Mouse (Mus musculus) hindbrain, embryonic 12.5 days (tissue): Measurements from ENCODE around the gene Malsu1. TPM values are rescaled to one million over a fixed set of nuclear protein-coding genes. Genes with fewer than 3 reads are reported as not detected.

Experiments
- ATAC-seq: fragments of 200-750 bp; cut with Nextera tagmentation; 2 replicates; pipeline ENCODE4 v1.8.0; 2017; ENCODE audit warnings: moderate TSS enrichment; ENCODE audit not compliant: low FRiP score
- H3K27ac ChIP-seq: fragments of 300-500 bp; sonication (generic); 2 replicates; pipeline ENCODE4 v1.5.1; 2016; ENCODE audit warnings: mild to moderate bottlenecking
- H3K27me3 ChIP-seq: fragments of 300-500 bp; sonication (generic); 2 replicates; pipeline ENCODE4 v1.6.1; 2016; ENCODE audit warnings: mild to moderate bottlenecking
- H3K36me3 ChIP-seq: fragments of 300-500 bp; sonication (generic); 2 replicates; pipeline ENCODE4 v1.6.1; 2016; ENCODE audit warnings: mild to moderate bottlenecking
- H3K4me1 ChIP-seq: fragments of 300-500 bp; sonication (generic); 2 replicates; pipeline ENCODE4 v1.6.1; 2016
- H3K4me2 ChIP-seq: fragments of 300-500 bp; sonication (generic); replicated peaks from 2 replicates; pipeline ENCODE4 v1.6.1; 2016; ENCODE audit warnings: mild to moderate bottlenecking
- H3K4me3 ChIP-seq: fragments of 300-500 bp; sonication (generic); 2 replicates; pipeline ENCODE4 v1.5.1; 2016; ENCODE audit warnings: mild to moderate bottlenecking
- H3K9ac ChIP-seq: fragments of 300-500 bp; sonication (generic); 2 replicates; pipeline ENCODE4 v1.6.1; 2016; ENCODE audit warnings: mild to moderate bottlenecking, moderate library complexity
- H3K9me3 ChIP-seq: fragments of 300-500 bp; sonication (generic); replicated peaks from 2 replicates; pipeline ENCODE4 v1.6.1; 2016; ENCODE audit warnings: mild to moderate bottlenecking
- WGBS: fragments of 180-500 bp; shearing (Covaris S2); methylation state at CpG from one replicate; pipeline ENCODE4 v1.1.7; 2016; 5-methylcytosine and 5-hydroxymethylcytosine counted together
- polyA plus RNA-seq: library from polyadenylated mRNA; unstranded; fragments of >200 nt; fragmentation: Nextera tagmentation; extraction: Ambion mirVana; gene quantifications from 2 replicates; pipeline ENCODE4 v1.2.1, GENCODE M21; 2016

Malsu1 gene
- polyA plus RNA-seq, 1 experiment from 2014 or later: 67.7 TPM

DNA sequence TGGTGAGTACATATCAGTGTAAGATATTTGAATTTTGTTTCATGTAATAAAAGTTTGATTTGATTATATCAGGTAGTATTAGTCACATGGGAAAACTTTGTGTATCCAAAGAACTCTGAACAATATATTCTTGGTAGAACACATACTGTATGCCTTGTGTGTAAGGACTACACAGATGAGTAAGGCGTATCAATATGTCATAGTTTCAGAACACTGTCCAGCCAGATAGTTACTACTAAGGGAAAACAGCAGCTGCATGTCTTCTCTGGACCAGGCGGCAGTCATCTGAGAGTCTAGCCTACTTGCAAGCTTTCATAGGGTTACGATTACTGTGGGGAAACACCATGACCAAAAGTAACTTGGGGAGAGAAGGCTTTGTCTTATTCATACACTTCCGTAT is 9.4 kb downstream of the Malsu1 start:
- Histone ChIP-seq H3K9me3 (no peaks in the 10 kb centered on the region), H3K27ac (no peak overlapping the region), H3K27me3 (no peaks in the 10 kb centered on the region), H3K9ac (no peak overlapping the region), H3K4me1 (no peaks in the 10 kb centered on the region), H3K4me3 (no peak overlapping the region), H3K36me3 (peaks cover 42% of the 10 kb centered on the region), H3K4me2 (no peak overlapping the region)
- ATAC-seq: no peak
- 92% methylated on average over 4 of the region's 4 CpGs for WGBS

DNA sequence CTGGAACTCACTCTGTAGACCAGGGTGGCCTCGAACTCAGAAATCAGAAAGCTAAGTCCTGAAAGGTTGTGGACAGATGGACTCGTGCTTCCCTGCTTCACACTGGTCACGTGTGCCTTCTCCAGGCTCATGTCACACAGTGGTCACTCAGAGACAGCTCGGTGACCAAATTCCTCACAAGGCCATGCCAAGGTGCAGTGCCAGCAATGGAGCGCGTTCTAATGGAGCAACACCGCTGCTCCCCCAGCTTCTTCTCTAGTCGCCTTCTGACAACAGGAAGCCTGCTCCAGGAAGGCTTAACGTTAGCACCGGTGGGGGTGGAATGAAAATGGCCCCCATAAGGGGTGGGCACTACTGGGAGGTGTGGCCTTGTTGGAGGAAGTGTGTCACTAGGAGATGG is 21.4 kb downstream of the Malsu1 start:
- Histone ChIP-seq H3K36me3 (peaks cover 73% of the 10 kb centered on the region), H3K9me3 (no peaks in the 10 kb centered on the region)
- ATAC-seq: no peak

DNA sequence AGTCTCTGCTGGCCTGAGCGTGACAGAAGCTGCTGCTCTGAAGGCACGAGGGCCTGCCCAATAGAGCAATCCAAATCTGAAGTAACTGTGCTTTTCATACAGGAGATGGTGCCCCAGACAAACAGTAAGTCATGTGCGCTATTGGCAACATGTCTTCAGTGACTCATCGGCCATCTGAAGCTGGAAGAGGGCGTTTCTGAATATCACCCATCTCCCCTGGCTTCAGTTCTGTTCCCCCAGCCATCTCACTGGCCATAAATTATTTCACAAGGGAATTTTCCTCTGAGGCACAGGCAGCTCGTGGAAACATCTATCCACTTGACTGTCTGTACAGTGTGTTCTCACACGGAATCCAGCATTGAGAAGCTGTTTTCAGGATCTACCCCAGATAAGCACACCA is 22.8 kb downstream of the Malsu1 start:
- Histone ChIP-seq H3K9me3 (no peaks in the 10 kb centered on the region), H3K36me3 (peaks cover 59% of the 10 kb centered on the region), H3K4me2 (no peak overlapping the region), H3K4me3 (no peak overlapping the region), H3K27ac (no peak overlapping the region), H3K27me3 (no peaks in the 10 kb centered on the region), H3K9ac (no peak overlapping the region), H3K4me1 (no peaks in the 10 kb centered on the region)
- ATAC-seq: no peak
- WGBS: 92% methylated on average over 7 of the region's 7 CpGs

More for the DNA sequence above, 21.4 kb downstream of the Malsu1 start:
- no peak overlapping the region for H3K4me3 ChIP-seq
- H3K27me3 ChIP-seq: no peaks in the 10 kb centered on the region
- H3K4me1 ChIP-seq: no peaks in the 10 kb centered on the region
- 90% methylated on average over 10 of the region's 10 CpGs for WGBS
- H3K27ac ChIP-seq: no peak overlapping the region
- H3K9ac ChIP-seq: no peak overlapping the region
- H3K4me2 ChIP-seq: no peak overlapping the region

DNA sequence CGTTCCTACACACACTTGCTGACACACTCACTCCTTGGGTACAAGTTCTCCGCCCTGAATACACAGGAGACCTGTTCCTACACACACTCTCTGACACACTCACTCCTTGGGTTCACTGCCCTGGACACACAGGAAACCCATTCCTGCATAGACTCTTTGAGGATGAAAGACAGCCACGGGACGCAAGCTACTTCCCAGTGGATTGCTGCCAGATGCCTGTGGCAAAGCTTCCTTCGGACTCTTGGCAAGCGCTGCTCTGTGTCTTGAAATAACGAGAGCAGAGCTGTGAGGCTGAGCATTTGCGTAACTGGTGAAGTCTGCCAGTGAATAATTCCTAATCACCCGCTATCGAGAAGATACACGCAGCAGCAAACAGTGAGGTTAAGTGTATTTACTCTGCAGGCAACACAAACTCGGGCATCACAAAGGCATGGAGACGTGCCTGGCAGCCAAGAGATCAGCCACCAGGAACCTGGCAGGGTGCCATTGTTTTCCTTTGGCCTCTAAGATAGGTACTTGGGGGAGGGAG is 23.4 kb downstream of the Malsu1 start:
- H3K4me2 ChIP-seq: no peak overlapping the region
- H3K27ac ChIP-seq: peak overlapping the region; percentile 30; the same call in 1 of the 2 replicates
- no peaks in the 10 kb centered on the region for H3K27me3 ChIP-seq
- WGBS: 64% methylated on average over 13 of the region's 13 CpGs
- H3K4me1 ChIP-seq: no peaks in the 10 kb centered on the region
- no peaks in the 10 kb centered on the region for H3K9me3 ChIP-seq
- ATAC-seq: no peak
- peaks cover 53% of the 10 kb centered on the region for H3K36me3 ChIP-seq
- H3K4me3 ChIP-seq: no peak overlapping the region
- no peak overlapping the region for H3K9ac ChIP-seq

DNA sequence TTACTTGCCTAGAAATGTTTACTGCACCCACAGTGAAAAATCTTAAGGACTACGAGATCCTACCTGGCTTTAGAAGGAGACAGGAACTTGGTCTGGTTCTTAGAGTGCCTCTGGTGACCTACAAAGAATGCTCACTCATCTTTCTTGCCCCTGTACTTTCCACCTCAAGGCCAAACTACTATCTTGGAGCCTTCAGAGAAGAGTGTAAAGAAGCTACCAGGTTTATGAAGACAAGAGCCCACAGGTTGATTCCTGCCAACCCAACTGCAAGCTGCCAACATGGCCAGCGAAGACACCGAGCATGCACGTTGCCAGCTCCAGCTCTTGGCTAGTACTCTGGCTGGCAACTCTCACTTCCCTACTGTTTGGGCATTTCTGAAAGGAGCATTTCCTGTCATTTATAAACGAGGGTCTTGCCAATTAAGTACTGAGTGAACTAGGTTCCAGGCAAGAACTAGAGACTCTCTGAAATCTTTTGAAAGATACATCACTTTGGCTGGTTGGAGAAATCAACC is 24.1 kb downstream of the Malsu1 start:
- no peak overlapping the region for H3K27ac ChIP-seq
- H3K9me3 ChIP-seq: no peaks in the 10 kb centered on the region
- H3K4me3 ChIP-seq: no peak overlapping the region
- no peak overlapping the region for H3K9ac ChIP-seq
- H3K4me2 ChIP-seq: no peak overlapping the region
- H3K27me3 ChIP-seq: no peaks in the 10 kb centered on the region
- H3K36me3 ChIP-seq: peaks cover 53% of the 10 kb centered on the region
- ATAC-seq: no peak
- no peaks in the 10 kb centered on the region for H3K4me1 ChIP-seq
- 89% methylated on average over 5 of the region's 5 CpGs for WGBS

DNA sequence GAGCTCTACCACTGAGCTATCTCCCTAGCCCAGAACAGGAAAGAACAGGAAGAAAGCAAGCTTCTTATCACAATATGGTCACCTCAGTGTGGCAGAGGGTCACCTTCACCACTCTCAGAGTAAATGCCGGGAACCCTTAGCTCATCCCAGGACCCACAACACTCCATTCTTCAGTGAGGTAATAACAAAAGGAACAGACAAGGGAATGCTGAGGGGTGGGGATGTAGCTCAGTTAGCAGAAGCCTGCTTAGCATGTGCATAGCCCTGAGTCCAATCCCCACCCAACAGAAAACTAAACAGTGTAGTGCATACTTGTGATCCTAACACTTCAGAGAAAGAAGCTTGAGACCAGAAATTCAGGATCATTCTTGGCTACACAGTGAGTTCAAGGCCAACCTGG is 25.5 kb downstream of the Malsu1 start:
- no peak for ATAC-seq
- H3K36me3 ChIP-seq: peaks cover 52% of the 10 kb centered on the region

DNA sequence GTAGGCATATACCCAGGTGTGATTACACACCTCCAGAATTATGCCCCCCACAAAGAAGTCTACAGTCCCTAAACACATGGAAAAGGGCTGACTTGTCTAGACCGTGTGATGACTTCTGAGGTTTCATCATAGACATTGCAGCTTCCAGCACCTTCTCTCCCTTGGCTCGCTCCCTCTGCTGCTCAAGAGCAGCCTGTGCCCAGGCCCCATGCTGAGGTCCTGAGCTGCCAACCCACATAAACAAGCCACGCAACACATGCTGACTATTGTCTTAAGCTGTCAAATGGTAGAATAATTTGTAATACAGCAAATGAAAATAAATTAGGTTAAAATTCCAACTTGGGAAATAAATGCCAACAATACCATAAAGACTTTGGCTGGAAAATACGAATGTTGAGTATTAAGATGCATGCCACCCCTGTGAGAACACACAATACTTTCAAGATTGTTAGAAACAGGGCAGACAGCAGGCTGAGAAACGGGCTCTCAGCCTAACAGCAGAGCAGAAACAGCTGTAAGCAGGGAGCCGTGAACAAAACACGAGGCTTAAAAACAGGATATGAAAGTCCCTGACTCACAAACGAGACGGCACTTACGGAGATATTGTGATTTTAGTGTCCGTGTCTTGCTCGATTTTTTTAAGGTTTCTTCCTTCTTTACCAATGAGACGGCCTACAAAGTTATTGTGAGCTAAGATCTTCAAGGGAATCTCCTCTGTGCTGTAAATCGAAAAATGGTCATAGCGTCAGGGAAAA is 33.3 kb downstream of the Malsu1 start:
- H3K36me3 ChIP-seq: peaks cover 75% of the 10 kb centered on the region
- H3K4me3 ChIP-seq: no peak overlapping the region
- H3K4me2 ChIP-seq: no peak overlapping the region
- 92% methylated on average over 15 of the region's 15 CpGs for WGBS
- H3K9me3 ChIP-seq: no peaks in the 10 kb centered on the region
- no peaks in the 10 kb centered on the region for H3K4me1 ChIP-seq
- no peak for ATAC-seq
- no peaks in the 10 kb centered on the region for H3K27me3 ChIP-seq
- H3K27ac ChIP-seq: no peak overlapping the region
- no peak overlapping the region for H3K9ac ChIP-seq

More for the DNA sequence above, 25.5 kb downstream of the Malsu1 start:
- Histone ChIP-seq H3K4me1 (no peaks in the 10 kb centered on the region), H3K4me3 (no peak overlapping the region), H3K27me3 (no peaks in the 10 kb centered on the region), H3K4me2 (no peak overlapping the region), H3K9me3 (no peaks in the 10 kb centered on the region), H3K27ac (no peak overlapping the region), H3K9ac (no peak overlapping the region)
- WGBS: 85% methylated on average over 1 of the region's 1 CpGs

DNA sequence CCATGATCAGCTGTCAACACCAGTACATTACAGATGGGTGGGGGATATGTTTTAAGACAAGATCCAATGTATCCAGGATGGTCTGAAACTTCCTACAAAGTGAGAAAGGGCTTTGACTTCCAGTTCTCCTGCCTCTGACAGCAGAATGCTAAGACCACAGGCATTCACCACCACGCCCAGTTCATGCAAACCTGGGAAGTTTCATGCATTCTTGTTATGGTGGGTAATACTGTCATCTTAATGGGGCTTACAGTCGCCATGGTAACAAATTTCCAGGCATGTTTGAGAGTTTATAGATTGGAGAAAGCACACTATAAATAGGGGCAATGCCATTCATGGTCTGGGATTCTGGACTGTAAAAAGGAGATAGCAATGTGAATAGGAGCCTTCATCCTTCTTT is 35.6 kb downstream of the Malsu1 start:
- no peak for ATAC-seq
- Histone ChIP-seq H3K9me3 (no peaks in the 10 kb centered on the region), H3K4me3 (no peak overlapping the region), H3K9ac (no peak overlapping the region), H3K27ac (no peak overlapping the region), H3K4me1 (no peaks in the 10 kb centered on the region), H3K4me2 (no peak overlapping the region), H3K27me3 (no peaks in the 10 kb centered on the region), H3K36me3 (peaks cover 56% of the 10 kb centered on the region)
- 91% methylated on average over 2 of the region's 2 CpGs for WGBS

DNA sequence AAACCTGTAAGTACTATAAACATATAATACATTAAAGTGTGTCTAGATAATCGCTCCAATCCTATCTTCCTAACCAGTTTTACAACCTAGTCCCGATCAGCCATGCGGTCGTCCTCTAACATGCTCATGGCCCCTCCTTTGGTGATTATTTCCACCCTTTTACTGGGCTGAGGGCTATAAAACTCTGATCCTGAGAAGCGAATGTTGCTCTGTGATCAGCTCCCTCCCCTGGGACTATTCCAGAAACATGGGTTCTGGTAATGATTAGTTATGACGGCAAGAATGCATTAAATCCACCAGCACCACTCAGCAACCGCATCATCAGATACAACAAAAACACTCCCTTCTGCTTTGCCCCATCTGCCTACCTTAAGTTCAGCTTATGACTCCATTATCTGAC is 40.3 kb downstream of the Malsu1 start:
- H3K4me1 ChIP-seq: no peaks in the 10 kb centered on the region; the same call in 1 of the 2 replicates
- H3K36me3 ChIP-seq: peaks cover 33% of the 10 kb centered on the region
- 84% methylated on average over 7 of the region's 7 CpGs for WGBS
- no peaks in the 10 kb centered on the region for H3K27me3 ChIP-seq
- H3K27ac ChIP-seq: no peak overlapping the region
- H3K9me3 ChIP-seq: no peaks in the 10 kb centered on the region
- no peak for ATAC-seq
- no peak overlapping the region for H3K4me2 ChIP-seq
- H3K9ac ChIP-seq: no peak overlapping the region
- no peak overlapping the region for H3K4me3 ChIP-seq

DNA sequence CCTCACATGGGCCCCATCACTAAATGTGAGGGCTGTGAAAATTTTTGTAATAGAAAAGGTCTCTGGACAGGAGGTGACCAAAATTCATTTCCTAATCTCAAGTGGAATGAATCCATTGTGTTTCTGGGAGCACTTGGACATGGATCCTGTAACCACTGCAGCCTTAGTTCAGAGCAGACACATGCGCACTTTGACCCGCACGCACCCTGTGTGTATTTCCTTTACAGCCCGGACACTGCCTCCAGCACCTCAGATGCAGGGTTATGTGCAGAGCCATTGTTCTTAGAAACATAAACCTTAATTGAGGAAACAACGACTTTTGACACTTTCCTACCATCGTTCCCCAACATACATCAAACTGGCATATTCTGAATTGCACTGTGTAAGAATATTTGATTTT is 40.9 kb downstream of the Malsu1 start:
- Histone ChIP-seq H3K36me3 (peaks cover 30% of the 10 kb centered on the region), H3K9me3 (no peaks in the 10 kb centered on the region), H3K4me1 (no peaks in the 10 kb centered on the region; the same call in 1 of the 2 replicates), H3K27ac (no peak overlapping the region), H3K4me2 (no peak overlapping the region), H3K27me3 (no peaks in the 10 kb centered on the region), H3K4me3 (no peak overlapping the region), H3K9ac (no peak overlapping the region)
- WGBS: 88% methylated on average over 6 of the region's 6 CpGs
- no peak for ATAC-seq

DNA sequence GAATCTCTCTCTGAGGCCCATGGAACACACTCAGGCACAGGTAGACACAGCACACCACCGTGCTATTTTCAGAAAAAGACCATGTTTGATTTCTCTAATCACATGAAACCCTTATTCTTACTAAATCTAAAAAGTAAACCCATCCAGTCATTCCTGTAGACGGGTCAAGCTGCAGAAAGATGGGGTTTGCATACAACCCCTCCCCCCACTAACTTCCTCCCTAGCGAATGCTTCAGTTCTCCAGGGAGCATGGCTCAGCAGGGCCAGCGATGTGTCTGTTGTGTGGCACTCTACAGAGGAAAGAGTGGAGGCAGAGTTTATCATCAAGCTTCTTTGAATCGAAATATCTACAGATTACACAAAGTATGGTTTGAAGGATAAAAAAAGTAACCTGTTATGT is 42.0 kb downstream of the Malsu1 start:
- Histone ChIP-seq H3K27me3 (no peaks in the 10 kb centered on the region), H3K4me3 (no peak overlapping the region), H3K9ac (no peak overlapping the region), H3K9me3 (no peaks in the 10 kb centered on the region), H3K4me2 (no peak overlapping the region), H3K4me1 (no peaks in the 10 kb centered on the region; the same call in 1 of the 2 replicates), H3K27ac (no peak overlapping the region), H3K36me3 (peaks cover 27% of the 10 kb centered on the region)
- ATAC-seq: no peak
- WGBS: 75% methylated on average over 5 of the region's 5 CpGs

DNA sequence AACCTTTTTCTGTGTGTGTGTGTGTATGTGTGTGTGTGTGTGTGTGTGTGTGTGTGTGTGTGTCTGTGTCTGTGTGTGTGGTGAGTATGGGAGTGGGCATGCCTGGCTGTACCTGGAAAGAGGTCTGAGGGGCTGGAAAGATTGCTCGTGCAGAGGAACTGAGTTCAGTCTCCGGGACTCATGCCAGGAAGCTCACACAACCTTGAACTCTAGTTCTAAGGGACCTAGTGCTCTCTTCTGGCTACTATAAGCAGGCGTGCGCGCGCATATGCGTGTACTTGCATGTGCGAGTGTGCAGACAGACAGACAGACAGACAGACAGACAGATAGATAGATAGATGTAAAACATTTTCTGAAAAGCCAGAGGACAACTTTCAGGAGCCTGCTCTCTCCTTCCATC is 42.6 kb downstream of the Malsu1 start:
- no peak overlapping the region for H3K27ac ChIP-seq
- H3K4me2 ChIP-seq: no peak overlapping the region
- no peak for ATAC-seq
- no peaks in the 10 kb centered on the region for H3K9me3 ChIP-seq
- H3K4me3 ChIP-seq: no peak overlapping the region
- no peaks in the 10 kb centered on the region; the same call in 1 of the 2 replicates for H3K4me1 ChIP-seq
- no peaks in the 10 kb centered on the region for H3K27me3 ChIP-seq
- H3K36me3 ChIP-seq: peaks cover 25% of the 10 kb centered on the region
- H3K9ac ChIP-seq: no peak overlapping the region
- WGBS: 94% methylated on average over 8 of the region's 8 CpGs

DNA sequence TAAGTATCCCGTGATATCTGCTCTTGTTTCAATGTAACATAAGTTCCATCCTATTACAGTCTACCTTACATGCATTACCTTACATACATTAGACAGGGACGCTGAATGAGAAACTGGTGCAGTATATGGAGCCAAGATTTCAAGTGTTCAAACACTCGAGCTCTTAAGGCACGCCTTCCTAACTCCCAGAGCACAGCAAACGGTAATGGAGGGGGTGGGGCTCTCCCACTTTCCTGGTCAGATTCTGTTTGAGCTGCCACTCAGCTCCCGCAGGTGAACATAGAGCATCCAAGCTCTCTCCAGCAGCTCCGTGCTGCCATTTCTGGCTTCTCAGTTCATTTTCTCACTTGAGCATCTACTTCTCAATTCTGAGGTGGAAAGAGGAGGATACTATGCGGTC is 44.9 kb downstream of the Malsu1 start:
- 84% methylated on average over 8 of the region's 8 CpGs for WGBS

More for the DNA sequence above, 44.9 kb downstream of the Malsu1 start:
- no peaks in the 10 kb centered on the region for H3K9me3 ChIP-seq
- no peak for ATAC-seq
- H3K4me3 ChIP-seq: no peak overlapping the region
- H3K9ac ChIP-seq: no peak overlapping the region
- H3K4me1 ChIP-seq: no peaks in the 10 kb centered on the region; the same call in 1 of the 2 replicates
- peaks cover 37% of the 10 kb centered on the region for H3K36me3 ChIP-seq
- H3K27ac ChIP-seq: no peak overlapping the region
- H3K4me2 ChIP-seq: no peak overlapping the region
- no peaks in the 10 kb centered on the region for H3K27me3 ChIP-seq
